Mouse (Mus musculus): ENCODE results near the gene Tecpr1. TPM values are rescaled to one million over a fixed set of nuclear protein-coding genes. Genes with fewer than 3 reads are reported as not detected.
A peak's percentile ranks its signal among the peaks of the same experiment; 100 is the strongest.

The Tecpr1 gene
- polyA plus RNA-seq, 1 experiment = 71.1 TPM

DNA sequence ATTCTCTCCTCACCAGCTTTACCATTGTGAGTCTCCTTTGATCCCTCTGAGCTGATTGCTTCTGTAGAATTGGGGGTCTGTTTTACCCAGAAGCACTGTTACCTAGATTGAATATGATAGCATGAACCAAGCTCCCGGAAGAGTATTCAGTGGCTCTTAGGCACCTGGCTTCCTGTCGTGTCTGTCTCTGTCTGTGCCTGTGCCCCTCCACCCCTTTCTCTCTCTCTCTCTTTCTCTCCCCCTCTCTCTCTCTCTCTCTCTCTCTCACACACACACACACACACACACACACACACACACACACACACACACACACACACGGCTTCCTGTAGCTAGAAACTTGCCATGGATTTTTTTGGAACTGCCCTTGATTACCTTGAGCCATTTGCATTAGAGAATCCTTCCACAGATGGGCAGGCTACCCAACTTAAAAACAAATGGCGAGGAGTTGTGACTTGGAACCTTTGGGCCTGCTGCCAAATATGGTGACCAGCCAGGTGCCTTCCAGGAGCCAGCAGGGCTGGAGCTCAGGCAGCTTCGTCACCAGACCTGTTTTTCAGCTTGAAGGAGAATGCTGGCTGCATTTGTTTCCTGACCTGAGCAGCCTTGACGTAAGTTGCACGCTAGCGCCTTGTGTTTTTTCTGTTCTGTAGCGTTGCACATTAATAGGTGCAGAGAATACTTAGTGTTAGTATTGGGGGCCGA is 60.5 kb downstream of the Tecpr1 start:
- TF ChIP-seq CTCF (IDR thresholded peaks at IDR 0.05; ENCODE audit: extremely low read depth, insufficient read depth, insufficient read length, insufficient replicate concordance) (no peak), POLR2A (IDR thresholded peaks at IDR 0.05; ENCODE audit: low read depth, low read length) (no peak)
- H3K4me1 ChIP-seq (ENCODE audit: control insufficient read depth, insufficient read depth, insufficient read length) = peaks cover 6% of the 10 kb centered on the region; the same call in 1 of the 2 replicates
- H3K27ac ChIP-seq (ENCODE audit: insufficient read depth, low read length) = no peak overlapping the region
- H3K27me3 ChIP-seq (ENCODE audit: control insufficient read depth, insufficient read depth, low read length) = no peaks in the 10 kb centered on the region
- 88% methylated on average over 10 of the region's 10 CpGs for WGBS
- no peak for DNase-seq (ENCODE audit: low read depth in 1 of 2, low spot score in 2 of 2)
- H3K4me3 ChIP-seq (ENCODE audit: extremely low read depth, insufficient read depth, insufficient read length) = no peak overlapping the region
- H3K36me3 ChIP-seq (ENCODE audit: control insufficient read depth, insufficient read depth, low read length) = peaks cover 16% of the 10 kb centered on the region

DNA sequence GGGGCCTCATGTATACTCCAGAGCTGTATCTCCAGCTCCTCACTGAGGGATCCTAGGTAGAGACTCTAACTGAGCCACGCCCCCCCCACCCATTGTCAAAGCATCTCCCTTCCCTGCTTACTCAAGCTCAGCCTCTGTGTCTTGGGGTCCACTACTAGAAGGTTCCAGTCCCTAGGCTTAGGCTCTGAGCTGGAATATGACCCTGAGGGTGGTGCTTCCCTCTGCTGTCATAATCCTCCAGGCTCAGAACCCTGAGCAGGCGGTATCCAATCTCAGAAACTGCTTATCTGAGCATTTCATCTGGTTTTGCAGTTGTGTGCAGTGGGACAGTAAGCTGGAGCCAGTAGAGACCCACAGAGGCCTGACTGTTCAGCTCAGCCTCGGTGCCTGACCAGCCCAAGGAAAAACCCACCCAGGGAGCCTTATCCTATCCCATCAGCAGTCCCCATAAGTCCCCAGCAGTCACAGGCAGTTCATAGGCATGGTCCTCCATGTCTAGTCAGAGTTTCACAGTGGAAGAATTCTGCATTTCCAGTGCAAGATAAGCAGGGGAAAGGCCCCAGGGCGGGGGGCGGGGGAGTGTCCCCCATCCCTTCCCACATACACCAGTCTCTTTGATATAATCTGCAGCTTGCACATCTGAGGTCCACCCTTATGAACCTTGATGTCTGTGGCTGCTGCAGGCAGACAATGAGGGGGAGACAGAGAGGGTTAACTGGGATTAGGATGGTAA is 61.2 kb downstream of the Tecpr1 start:
- H3K27me3 ChIP-seq (ENCODE audit: control insufficient read depth, insufficient read depth, low read length) = no peaks in the 10 kb centered on the region
- DNase-seq (ENCODE audit: low read depth in 1 of 2, low spot score in 2 of 2) = no peak
- no peak for TF ChIP-seq CTCF (IDR thresholded peaks at IDR 0.05; ENCODE audit: extremely low read depth, insufficient read depth, insufficient read length, insufficient replicate concordance)
- no peak for TF ChIP-seq POLR2A (IDR thresholded peaks at IDR 0.05; ENCODE audit: low read depth, low read length)
- peaks cover 19% of the 10 kb centered on the region for H3K36me3 ChIP-seq (ENCODE audit: control insufficient read depth, insufficient read depth, low read length)
- no peak overlapping the region for H3K4me3 ChIP-seq (ENCODE audit: extremely low read depth, insufficient read depth, insufficient read length)
- H3K4me1 ChIP-seq (ENCODE audit: control insufficient read depth, insufficient read depth, insufficient read length) = peaks cover 6% of the 10 kb centered on the region; the same call in 1 of the 2 replicates
- no peak overlapping the region for H3K27ac ChIP-seq (ENCODE audit: insufficient read depth, low read length)
- 85% methylated on average over 5 of the region's 5 CpGs for WGBS

DNA sequence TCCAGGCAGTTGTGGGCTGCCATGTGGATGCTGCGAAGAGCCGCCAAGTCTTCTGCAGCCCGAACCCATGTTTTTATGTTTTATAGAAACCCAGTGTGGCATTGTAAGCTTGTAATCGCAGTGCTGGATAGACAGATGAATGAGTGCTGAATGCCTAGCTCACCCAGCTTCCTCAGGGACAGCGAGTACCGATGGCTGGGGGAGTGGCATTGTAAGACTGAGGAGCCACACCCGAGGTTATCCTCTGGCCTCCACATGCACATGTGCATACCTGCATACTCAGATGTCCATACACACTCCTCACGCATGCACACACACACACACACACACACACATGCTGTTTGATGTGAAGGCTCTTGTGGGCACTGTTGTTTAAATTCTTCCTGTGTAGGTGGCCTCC is 64.3 kb downstream of the Tecpr1 start:
- Histone ChIP-seq H3K4me3 (ENCODE audit: extremely low read depth, insufficient read depth, insufficient read length) (no peak overlapping the region), H3K36me3 (ENCODE audit: control insufficient read depth, insufficient read depth, low read length) (peaks cover 14% of the 10 kb centered on the region), H3K27ac (ENCODE audit: insufficient read depth, low read length) (no peak overlapping the region), H3K4me1 (ENCODE audit: control insufficient read depth, insufficient read depth, insufficient read length) (no peaks in the 10 kb centered on the region), H3K27me3 (ENCODE audit: control insufficient read depth, insufficient read depth, low read length) (no peaks in the 10 kb centered on the region)
- DNase-seq (ENCODE audit: low read depth in 1 of 2, low spot score in 2 of 2) = no peak
- no peak for TF ChIP-seq POLR2A (IDR thresholded peaks at IDR 0.05; ENCODE audit: low read depth, low read length)
- TF ChIP-seq CTCF (IDR thresholded peaks at IDR 0.05; ENCODE audit: extremely low read depth, insufficient read depth, insufficient read length, insufficient replicate concordance) = no peak
- WGBS = 92% methylated on average over 8 of the region's 8 CpGs

DNA sequence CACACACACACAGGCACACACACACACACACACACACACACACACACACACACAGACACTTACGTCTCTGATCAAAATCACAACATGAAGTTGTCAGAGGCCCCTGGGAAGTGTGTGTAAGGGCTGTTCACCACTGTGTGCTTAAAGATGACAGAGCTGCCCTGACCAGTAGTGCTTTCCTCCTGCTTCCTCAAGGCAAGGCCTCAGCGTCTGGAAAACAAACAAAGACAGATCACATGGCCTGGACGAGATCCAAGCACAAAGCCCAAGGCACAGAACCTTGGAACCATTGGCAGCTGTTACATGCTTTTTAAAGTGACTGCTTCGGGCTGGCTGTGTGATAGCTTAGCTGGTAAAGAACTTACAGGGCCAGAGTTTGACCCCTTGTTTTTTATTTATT is 64.8 kb downstream of the Tecpr1 start:
- TF ChIP-seq CTCF (IDR thresholded peaks at IDR 0.05; ENCODE audit: extremely low read depth, insufficient read depth, insufficient read length, insufficient replicate concordance) = no peak
- Histone ChIP-seq H3K36me3 (ENCODE audit: control insufficient read depth, insufficient read depth, low read length) (peaks cover 12% of the 10 kb centered on the region), H3K4me3 (ENCODE audit: extremely low read depth, insufficient read depth, insufficient read length) (no peak overlapping the region), H3K27ac (ENCODE audit: insufficient read depth, low read length) (no peak overlapping the region), H3K4me1 (ENCODE audit: control insufficient read depth, insufficient read depth, insufficient read length) (no peaks in the 10 kb centered on the region), H3K27me3 (ENCODE audit: control insufficient read depth, insufficient read depth, low read length) (no peaks in the 10 kb centered on the region)
- DNase-seq (ENCODE audit: low read depth in 1 of 2, low spot score in 2 of 2) = no peak
- 77% methylated on average over 4 of the region's 4 CpGs for WGBS

DNA sequence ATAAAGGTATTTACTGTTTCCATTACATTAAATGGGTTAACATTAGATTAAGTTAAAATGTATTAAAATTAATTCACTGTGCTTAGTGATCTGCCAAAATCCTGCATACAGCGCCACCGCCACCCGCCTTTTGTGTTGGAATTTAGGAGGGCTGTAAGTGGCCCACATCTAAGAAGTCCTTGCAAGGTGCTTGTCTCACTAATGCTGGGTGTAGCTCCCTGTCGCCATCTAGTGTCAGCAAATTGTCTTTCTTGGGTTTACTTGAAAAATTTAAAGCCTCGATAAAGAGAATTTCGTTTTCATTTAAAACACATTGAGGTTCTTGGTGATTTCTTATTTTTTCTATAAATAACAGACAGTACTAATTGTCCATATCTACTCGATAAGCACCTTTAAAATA is 68.9 kb downstream of the Tecpr1 start:
- peaks cover 20% of the 10 kb centered on the region for H3K36me3 ChIP-seq (ENCODE audit: control insufficient read depth, insufficient read depth, low read length)
- 31% methylated on average over 7 of the region's 7 CpGs for WGBS
- no peak overlapping the region for H3K27ac ChIP-seq (ENCODE audit: insufficient read depth, low read length)
- no peak overlapping the region for H3K4me3 ChIP-seq (ENCODE audit: extremely low read depth, insufficient read depth, insufficient read length)
- TF ChIP-seq POLR2A (IDR thresholded peaks at IDR 0.05; ENCODE audit: low read depth, low read length) = no peak
- TF ChIP-seq CTCF (IDR thresholded peaks at IDR 0.05; ENCODE audit: extremely low read depth, insufficient read depth, insufficient read length, insufficient replicate concordance) = peak; percentile 62; the same call in 1 of the 2 replicates
- H3K4me1 ChIP-seq (ENCODE audit: control insufficient read depth, insufficient read depth, insufficient read length) = no peaks in the 10 kb centered on the region
- DNase-seq (ENCODE audit: low read depth in 1 of 2, low spot score in 2 of 2) = peak; percentile 61 to 64
- no peaks in the 10 kb centered on the region for H3K27me3 ChIP-seq (ENCODE audit: control insufficient read depth, insufficient read depth, low read length)

DNA sequence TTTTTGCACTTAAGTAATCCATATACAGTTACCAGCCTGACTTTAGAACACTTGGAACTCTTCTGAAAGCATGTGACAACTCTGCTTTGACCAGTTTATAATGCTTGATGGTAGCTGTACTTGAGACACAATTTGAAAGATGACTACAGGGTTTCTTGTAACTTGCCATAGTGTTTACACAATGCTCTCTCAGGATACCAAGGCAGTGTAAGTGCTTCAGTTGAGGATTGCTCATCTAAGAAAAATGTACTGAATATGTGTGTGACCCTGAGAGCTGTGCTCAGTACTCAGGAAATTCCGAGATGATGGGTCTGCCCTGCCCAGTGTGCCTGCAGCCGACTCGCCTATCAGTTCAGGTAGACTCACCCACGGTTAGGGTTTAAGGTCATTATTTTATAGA is 72.1 kb downstream of the Tecpr1 start:
- TF ChIP-seq CTCF (IDR thresholded peaks at IDR 0.05; ENCODE audit: extremely low read depth, insufficient read depth, insufficient read length, insufficient replicate concordance) = no peak
- TF ChIP-seq POLR2A (IDR thresholded peaks at IDR 0.05; ENCODE audit: low read depth, low read length) = no peak
- H3K36me3 ChIP-seq (ENCODE audit: control insufficient read depth, insufficient read depth, low read length) = peaks cover 27% of the 10 kb centered on the region
- 94% methylated on average over 4 of the region's 4 CpGs for WGBS

DNA sequence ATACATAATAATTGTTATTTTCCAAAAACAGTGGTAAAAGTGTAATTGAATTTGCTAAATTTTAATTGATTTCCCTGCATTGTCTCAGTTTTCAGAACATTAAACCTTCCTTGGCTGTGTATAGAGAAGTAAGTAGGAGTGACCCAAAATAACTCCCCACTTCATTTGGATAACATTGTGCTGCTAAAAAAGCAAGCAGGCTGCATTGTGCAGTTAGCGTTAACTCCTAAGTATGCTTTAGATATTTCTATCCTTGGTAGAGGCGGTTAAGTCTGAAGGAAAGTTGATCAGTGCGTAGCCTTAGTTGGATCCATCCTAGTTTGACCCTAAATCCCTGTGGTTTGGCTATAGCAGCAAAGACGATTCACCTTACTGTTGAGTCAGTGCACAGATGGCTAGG is 73.9 kb downstream of the Tecpr1 start:
- WGBS = 95% methylated on average over 4 of the region's 4 CpGs
- Histone ChIP-seq H3K4me1 (ENCODE audit: control insufficient read depth, insufficient read depth, insufficient read length) (no peaks in the 10 kb centered on the region), H3K27ac (ENCODE audit: insufficient read depth, low read length) (no peak overlapping the region), H3K36me3 (ENCODE audit: control insufficient read depth, insufficient read depth, low read length) (peaks cover 31% of the 10 kb centered on the region), H3K27me3 (ENCODE audit: control insufficient read depth, insufficient read depth, low read length) (no peaks in the 10 kb centered on the region), H3K4me3 (ENCODE audit: extremely low read depth, insufficient read depth, insufficient read length) (no peak overlapping the region)
- DNase-seq (ENCODE audit: low read depth in 1 of 2, low spot score in 2 of 2) = no peak
- TF ChIP-seq CTCF (IDR thresholded peaks at IDR 0.05; ENCODE audit: extremely low read depth, insufficient read depth, insufficient read length, insufficient replicate concordance) (no peak), POLR2A (IDR thresholded peaks at IDR 0.05; ENCODE audit: low read depth, low read length) (no peak)

More for the DNA sequence above, 72.1 kb downstream of the Tecpr1 start:
- no peaks in the 10 kb centered on the region for H3K27me3 ChIP-seq (ENCODE audit: control insufficient read depth, insufficient read depth, low read length)
- H3K27ac ChIP-seq (ENCODE audit: insufficient read depth, low read length) = no peak overlapping the region
- H3K4me3 ChIP-seq (ENCODE audit: extremely low read depth, insufficient read depth, insufficient read length) = no peak overlapping the region
- no peaks in the 10 kb centered on the region for H3K4me1 ChIP-seq (ENCODE audit: control insufficient read depth, insufficient read depth, insufficient read length)
- no peak for DNase-seq (ENCODE audit: low read depth in 1 of 2, low spot score in 2 of 2)
